Mouse (Mus musculus): ENCODE data around the gene Mtus2. TPM values are rescaled to one million over a fixed set of nuclear protein-coding genes. Genes with fewer than 3 reads are reported as not detected.

Gene Mtus2
- polyA plus RNA-seq, 1 experiment from 2014 or later: 49.4 TPM

- H3K4me1 ChIP-seq (replicated peaks; ENCODE audit: control insufficient read depth, insufficient read depth, low read length): no peaks in the 10 kb centered on the region
- no peaks in the 10 kb centered on the region for H3K27me3 ChIP-seq (ENCODE audit: control insufficient read depth, insufficient read depth, low read length)
- H3K27ac ChIP-seq: no peak overlapping the region
- H3K36me3 ChIP-seq (replicated peaks; ENCODE audit: control insufficient read depth, insufficient read depth): no peaks in the 10 kb centered on the region
- no peak for ATAC-seq (ENCODE audit: low FRiP score)
- H3K4me2 ChIP-seq (replicated peaks): no peak overlapping the region
- no peak for DNase-seq (ENCODE audit: low spot score)
- H3K9ac ChIP-seq: no peak overlapping the region
- H3K4me3 ChIP-seq (replicated peaks; ENCODE audit: low read length): no peak overlapping the region
- no peaks in the 10 kb centered on the region for H3K9me3 ChIP-seq (ENCODE audit: control insufficient read depth, low read length)
- 62% methylated on average over 15 of the region's 15 CpGs for WGBS
Observed at GRCm38 (mm10) chr5:148115207-148115817, 158.2 kb downstream of the Mtus2 start.

GRCm38 (mm10) chr5:148124354-148124753, 167.2 kb downstream of the Mtus2 start:
- Histone ChIP-seq H3K9ac (no peak overlapping the region), H3K4me2 (replicated peaks) (no peak overlapping the region), H3K36me3 (replicated peaks; ENCODE audit: control insufficient read depth, insufficient read depth) (no peaks in the 10 kb centered on the region), H3K27me3 (ENCODE audit: control insufficient read depth, insufficient read depth, low read length) (no peaks in the 10 kb centered on the region), H3K4me3 (replicated peaks; ENCODE audit: low read length) (no peak overlapping the region), H3K27ac (no peak overlapping the region), H3K4me1 (replicated peaks; ENCODE audit: control insufficient read depth, insufficient read depth, low read length) (no peaks in the 10 kb centered on the region), H3K9me3 (ENCODE audit: control insufficient read depth, low read length) (0 out of 2 replicates have a peak, but pooled peaks cover 3% of the 10 kb centered on the region)
- no peak for ATAC-seq (ENCODE audit: low FRiP score)
- WGBS: 72% methylated on average over 12 of the region's 12 CpGs
- DNase-seq (ENCODE audit: low spot score): no peak

GRCm38 (mm10) chr5:148130691-148131457, 173.8 kb downstream of the Mtus2 start:
- H3K36me3 ChIP-seq (replicated peaks; ENCODE audit: control insufficient read depth, insufficient read depth): no peaks in the 10 kb centered on the region
- H3K4me3 ChIP-seq (replicated peaks; ENCODE audit: low read length): no peak overlapping the region
- peaks cover 9% of the 10 kb centered on the region for H3K4me1 ChIP-seq (replicated peaks; ENCODE audit: control insufficient read depth, insufficient read depth, low read length)
- H3K27ac ChIP-seq: peak overlapping the region; percentile 2; the same call in 1 of the 2 replicates
- H3K4me2 ChIP-seq (replicated peaks): no peak overlapping the region
- H3K9me3 ChIP-seq (ENCODE audit: control insufficient read depth, low read length): no peaks in the 10 kb centered on the region
- DNase-seq (ENCODE audit: low spot score) (no peak), ATAC-seq (ENCODE audit: low FRiP score) (no peak)
- H3K9ac ChIP-seq: no peak overlapping the region
- WGBS: 38% methylated on average over 8 of the region's 8 CpGs
- no peaks in the 10 kb centered on the region for H3K27me3 ChIP-seq (ENCODE audit: control insufficient read depth, insufficient read depth, low read length)

- whole genome bisulfite sequencing: 62% methylated on average over 10 of the region's 10 CpGs
- Histone ChIP-seq H3K27ac (0 out of 2 replicates have a peak overlapping the region, but pooled peaks have one; percentile 2), H3K4me3 (replicated peaks; ENCODE audit: low read length) (no peak overlapping the region), H3K4me2 (replicated peaks) (no peak overlapping the region), H3K9ac (no peak overlapping the region), H3K27me3 (ENCODE audit: control insufficient read depth, insufficient read depth, low read length) (no peaks in the 10 kb centered on the region), H3K9me3 (ENCODE audit: control insufficient read depth, low read length) (no peaks in the 10 kb centered on the region), H3K36me3 (replicated peaks; ENCODE audit: control insufficient read depth, insufficient read depth) (no peaks in the 10 kb centered on the region), H3K4me1 (replicated peaks; ENCODE audit: control insufficient read depth, insufficient read depth, low read length) (peaks cover 9% of the 10 kb centered on the region)
- DNase-seq (ENCODE audit: low spot score) (no peak), ATAC-seq (ENCODE audit: low FRiP score) (no peak)
Observed at GRCm38 (mm10) chr5:148131458-148132131, 174.5 kb downstream of the Mtus2 start.

GRCm38 (mm10) chr5:148133448-148134060, 176.4 kb downstream of the Mtus2 start:
- H3K36me3 ChIP-seq (replicated peaks; ENCODE audit: control insufficient read depth, insufficient read depth): no peaks in the 10 kb centered on the region
- H3K9me3 ChIP-seq (ENCODE audit: control insufficient read depth, low read length): no peaks in the 10 kb centered on the region
- H3K27ac ChIP-seq: peak overlapping the region; percentile 66
- H3K9ac ChIP-seq: no peak overlapping the region
- no peak overlapping the region for H3K4me3 ChIP-seq (replicated peaks; ENCODE audit: low read length)
- H3K4me1 ChIP-seq (replicated peaks; ENCODE audit: control insufficient read depth, insufficient read depth, low read length): peaks cover 9% of the 10 kb centered on the region
- H3K4me2 ChIP-seq (replicated peaks): no peak overlapping the region
- H3K27me3 ChIP-seq (ENCODE audit: control insufficient read depth, insufficient read depth, low read length): no peaks in the 10 kb centered on the region
- ATAC-seq (ENCODE audit: low FRiP score): no peak
- 61% methylated on average over 9 of the region's 9 CpGs for WGBS
- DNase-seq (ENCODE audit: low spot score): no peak

GRCm38 (mm10) chr5:148141662-148142061, 184.5 kb downstream of the Mtus2 start:
- Histone ChIP-seq H3K4me3 (replicated peaks; ENCODE audit: low read length) (no peak overlapping the region), H3K9ac (no peak overlapping the region), H3K27ac (no peak overlapping the region), H3K9me3 (ENCODE audit: control insufficient read depth, low read length) (no peaks in the 10 kb centered on the region), H3K4me2 (replicated peaks) (no peak overlapping the region), H3K4me1 (replicated peaks; ENCODE audit: control insufficient read depth, insufficient read depth, low read length) (peaks cover 18% of the 10 kb centered on the region), H3K27me3 (ENCODE audit: control insufficient read depth, insufficient read depth, low read length) (no peaks in the 10 kb centered on the region), H3K36me3 (replicated peaks; ENCODE audit: control insufficient read depth, insufficient read depth) (no peaks in the 10 kb centered on the region)
- 98% methylated on average over 3 of the region's 3 CpGs for WGBS
- DNase-seq (ENCODE audit: low spot score): no peak
- ATAC-seq (ENCODE audit: low FRiP score): no peak

- no peak overlapping the region for H3K4me2 ChIP-seq (replicated peaks)
- H3K27ac ChIP-seq: peak overlapping the region; percentile 65
- ATAC-seq (ENCODE audit: low FRiP score) (peak; percentile 36; the same call in 1 of the 2 replicates), DNase-seq (ENCODE audit: low spot score) (no peak)
- 60% methylated on average over 12 of the region's 12 CpGs for WGBS
- no peak overlapping the region for H3K4me3 ChIP-seq (replicated peaks; ENCODE audit: low read length)
- 0 out of 2 replicates have a peak, but pooled peaks cover 4% of the 10 kb centered on the region for H3K9me3 ChIP-seq (ENCODE audit: control insufficient read depth, low read length)
- H3K9ac ChIP-seq: 0 out of 2 replicates have a peak overlapping the region, but pooled peaks have one; percentile 25
- peaks cover 26% of the 10 kb centered on the region for H3K4me1 ChIP-seq (replicated peaks; ENCODE audit: control insufficient read depth, insufficient read depth, low read length)
- no peaks in the 10 kb centered on the region for H3K36me3 ChIP-seq (replicated peaks; ENCODE audit: control insufficient read depth, insufficient read depth)
- H3K27me3 ChIP-seq (ENCODE audit: control insufficient read depth, insufficient read depth, low read length): no peaks in the 10 kb centered on the region
Observed at GRCm38 (mm10) chr5:148146200-148146823, 189.2 kb downstream of the Mtus2 start.

- WGBS: 36% methylated on average over 14 of the region's 14 CpGs
- ATAC-seq (ENCODE audit: low FRiP score): no peak; the same call in 1 of the 2 replicates
- H3K9ac ChIP-seq: peak overlapping the region; percentile 40; the same call in 1 of the 2 replicates
- H3K4me1 ChIP-seq (replicated peaks; ENCODE audit: control insufficient read depth, insufficient read depth, low read length): peaks cover 31% of the 10 kb centered on the region
- no peak overlapping the region for H3K4me3 ChIP-seq (replicated peaks; ENCODE audit: low read length)
- no peaks in the 10 kb centered on the region for H3K27me3 ChIP-seq (ENCODE audit: control insufficient read depth, insufficient read depth, low read length)
- no peak for DNase-seq (ENCODE audit: low spot score)
- H3K9me3 ChIP-seq (ENCODE audit: control insufficient read depth, low read length): 0 out of 2 replicates have a peak, but pooled peaks cover 4% of the 10 kb centered on the region
- H3K27ac ChIP-seq: peak overlapping the region; percentile 91
- no peaks in the 10 kb centered on the region for H3K36me3 ChIP-seq (replicated peaks; ENCODE audit: control insufficient read depth, insufficient read depth)
- H3K4me2 ChIP-seq (replicated peaks): peak overlapping the region; percentile 37
Observed at GRCm38 (mm10) chr5:148151894-148152599, 194.9 kb downstream of the Mtus2 start.

All from hindbrain, embryonic 14.5 days (tissue).